Mouse (Mus musculus): ENCODE measurements around the gene Tbc1d1.

GRCm38 (mm10) chr5:64342138-64342537 is 186.0 kb downstream of the Tbc1d1 start:
- TF ChIP-seq CTCF (IDR thresholded peaks at IDR 0.05; ENCODE audit: extremely low read depth, insufficient read length, insufficient replicate concordance, low read depth, low read length) = no peak
- TF ChIP-seq POLR2A (IDR thresholded peaks at IDR 0.05; ENCODE audit: low read depth, low read length) = no peak

All from small intestine, adult 2 months (tissue).